Mouse (Mus musculus): ENCODE measurements around the gene Fbxo10.
"Not testable (repeated sequence)": the region's sequence is repeated elsewhere in the genome, so short reads cannot be mapped to it uniquely, and the experiment has no call there.

Gene Fbxo10

DNA sequence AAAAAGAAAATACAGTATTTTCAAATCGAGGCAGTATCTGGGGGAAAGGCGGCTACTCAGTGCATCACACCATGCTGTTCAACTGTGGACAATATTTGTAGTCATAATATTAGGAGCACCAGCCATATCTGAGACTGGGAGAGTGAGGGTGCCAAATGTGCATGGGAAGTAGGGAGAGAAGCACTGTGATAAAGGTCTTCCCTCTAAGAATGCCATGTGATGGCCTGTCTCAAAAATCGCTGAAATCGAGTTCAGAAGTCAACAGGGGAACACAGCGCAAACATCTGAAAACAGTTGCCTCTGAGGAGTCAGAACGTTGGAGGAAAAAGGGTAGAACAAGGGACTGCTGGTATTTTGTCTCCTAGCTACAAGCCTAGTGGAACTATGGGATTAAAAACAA lies 84.4 kb downstream of the Fbxo10 start:
- DNase-seq (ENCODE audit: low spot score) = no peak

DNA sequence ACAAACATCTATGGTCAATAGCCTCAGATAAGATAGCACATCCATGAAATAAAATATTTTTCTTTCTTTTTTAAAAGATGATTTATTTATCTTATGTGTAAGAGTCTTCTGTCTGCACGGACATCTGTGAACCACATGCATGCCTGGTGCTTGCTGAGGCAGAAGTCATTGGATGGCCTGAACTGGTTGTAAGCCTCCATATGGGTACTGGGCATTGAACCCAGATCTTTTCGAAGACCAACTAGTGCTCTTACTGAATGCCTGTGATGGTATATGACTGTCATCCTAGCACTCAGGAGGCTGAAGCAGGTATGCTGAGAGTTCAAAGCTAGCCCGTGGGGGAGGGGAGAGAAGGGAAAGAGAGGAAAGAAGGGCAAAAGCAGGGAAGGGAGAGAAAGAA lies 86.3 kb downstream of the Fbxo10 start:
- DNase-seq (ENCODE audit: low spot score) = no peak

DNA sequence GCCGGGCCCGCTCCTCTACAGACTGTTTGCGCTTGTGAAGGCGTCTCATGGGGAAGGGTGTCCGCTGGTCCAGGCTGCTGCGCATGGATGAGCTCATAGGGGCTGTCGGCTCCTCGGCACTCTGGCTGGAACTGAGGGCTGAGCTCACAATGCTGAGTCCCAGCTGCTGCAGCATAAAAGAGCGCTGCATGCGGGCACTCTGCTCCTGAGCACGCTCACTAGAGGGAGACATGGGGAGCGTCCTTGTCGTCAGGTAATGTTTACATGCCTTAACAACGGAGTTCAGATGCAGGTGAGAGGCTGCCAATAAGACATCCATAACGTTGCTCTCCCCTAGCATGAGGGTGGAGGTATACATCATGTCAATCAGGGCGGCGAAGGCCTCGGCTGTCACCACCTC lies 89.6 kb downstream of the Fbxo10 start:
- no peak for DNase-seq (ENCODE audit: low spot score)

DNA sequence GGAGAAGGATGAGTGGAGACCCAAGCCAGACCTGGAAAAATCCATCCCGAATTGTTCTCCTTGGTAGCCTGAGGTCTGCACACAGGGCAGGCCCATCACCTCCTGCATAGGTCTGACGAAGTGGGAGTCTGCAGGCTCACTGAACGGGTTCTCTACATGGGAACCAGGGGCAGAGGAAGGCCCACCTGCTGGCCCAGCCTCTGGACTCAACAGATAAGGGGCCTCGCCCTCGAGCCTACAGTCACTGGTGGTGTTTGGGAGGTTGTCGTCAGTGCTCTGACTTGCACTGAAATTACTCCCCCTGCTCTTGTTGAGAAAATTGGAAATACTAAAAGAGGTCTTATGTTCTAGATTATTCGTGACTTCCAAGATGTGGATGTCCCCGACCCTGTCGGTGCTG lies 90.6 kb downstream of the Fbxo10 start:
- no peak for DNase-seq (ENCODE audit: low spot score)

DNA sequence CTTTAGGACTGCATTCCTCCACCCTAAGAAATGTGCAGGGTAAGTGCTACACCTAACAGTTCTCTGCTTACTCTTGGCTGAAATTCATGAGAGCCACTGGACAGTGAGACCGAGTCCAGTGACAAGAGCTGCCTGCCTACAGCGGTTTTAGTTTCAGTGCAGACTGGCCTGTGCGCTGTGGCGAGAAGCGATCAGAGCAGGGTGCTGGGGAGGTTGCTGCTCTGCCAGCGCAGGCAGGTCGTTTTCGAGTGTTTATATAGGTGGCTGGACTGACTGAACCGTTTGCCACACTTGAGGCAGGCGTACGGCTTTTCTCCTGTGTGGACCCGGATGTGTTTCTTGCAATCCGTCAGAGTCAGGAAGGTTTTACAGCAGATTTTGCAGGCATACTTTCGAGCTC lies 91.2 kb downstream of the Fbxo10 start:
- DNase-seq (ENCODE audit: low spot score) = not testable (repeated sequence)

DNA sequence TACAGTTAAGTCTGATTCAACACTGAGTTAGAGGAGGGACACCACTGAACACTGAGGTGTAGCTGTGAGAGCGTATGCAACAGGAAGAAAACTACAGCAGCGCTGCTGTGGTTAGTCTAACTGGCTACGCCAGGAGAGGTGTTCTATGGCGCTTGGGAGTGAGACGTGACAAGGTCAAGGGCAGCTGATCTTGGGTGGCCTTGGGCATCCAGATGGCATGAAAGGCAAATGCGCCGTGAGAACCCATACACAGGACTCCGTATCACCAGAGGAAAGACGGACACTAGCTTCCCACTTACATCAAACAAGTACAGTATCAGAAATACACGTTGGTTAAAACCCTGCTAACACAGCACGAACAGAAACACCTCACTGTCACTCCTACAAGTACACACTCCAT lies 92.1 kb downstream of the Fbxo10 start:
- DNase-seq (ENCODE audit: low spot score) = not testable (repeated sequence)

DNA sequence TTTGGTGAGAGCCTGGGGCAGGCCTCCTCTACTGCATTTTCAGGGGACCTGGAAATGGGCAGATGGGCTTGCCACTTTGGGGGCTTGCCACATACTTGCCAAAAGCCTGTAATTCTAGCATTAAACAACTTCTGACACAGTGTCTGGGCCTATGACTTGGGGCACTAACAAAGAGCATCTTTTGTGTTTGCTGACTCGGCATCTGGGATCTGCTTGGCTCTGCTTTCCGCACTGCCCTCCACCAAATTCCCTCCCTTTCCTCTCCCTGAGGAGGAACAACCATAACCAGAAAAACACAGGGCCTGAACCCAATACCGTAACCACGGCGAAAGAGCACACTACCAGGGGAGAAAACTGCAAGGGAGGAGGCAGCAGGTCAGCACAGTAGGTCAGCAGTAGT lies 93.8 kb downstream of the Fbxo10 start:
- DNase-seq (ENCODE audit: low spot score) = no peak

Measured in ovary, postnatal 36 days (tissue).